Comparison of ENCODE assay signal across 11 mouse cellular contexts in the genomic region with DNA sequence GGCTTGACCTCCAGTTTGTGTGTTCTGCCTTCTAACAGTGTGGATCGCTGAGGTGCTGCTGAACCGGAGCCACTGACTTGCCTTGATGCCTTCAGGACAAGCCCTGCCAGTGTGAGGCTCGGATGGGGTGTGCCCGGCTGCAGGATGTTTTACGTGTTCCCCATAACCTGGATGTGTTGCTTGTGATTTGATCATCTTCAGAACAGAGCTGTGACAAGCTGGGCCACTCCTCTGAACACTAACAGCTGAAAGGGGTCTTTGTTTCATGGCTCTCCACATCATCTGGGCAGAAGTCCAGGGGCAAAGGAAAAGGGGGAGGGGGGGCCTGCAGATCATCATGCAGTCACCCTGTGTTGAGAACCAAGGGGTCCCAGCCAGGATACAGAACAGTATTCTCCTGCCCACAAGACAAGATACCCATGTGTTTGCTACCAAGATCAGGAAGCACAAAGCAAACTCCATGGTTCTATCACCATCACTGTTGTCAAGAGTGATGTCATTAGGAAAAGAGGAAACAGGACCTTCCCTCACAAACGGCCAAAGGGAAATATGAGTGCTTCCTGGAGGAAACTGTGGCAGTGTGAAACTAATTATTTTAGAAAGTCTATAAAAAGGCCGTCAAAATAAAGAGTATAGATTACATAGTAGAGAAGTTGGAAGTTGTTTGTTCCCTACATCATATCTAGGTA. TPM values are rescaled to one million over a fixed set of nuclear protein-coding genes. Genes with fewer than 3 reads are reported as not detected.
DNase-seq lines count a peak whose midpoint lies in the region; ATAC-seq and TF ChIP-seq lines count a peak whose summit lies in the region.
"Had no signal": no experiment of that assay in that cellular context is flagged by ENCODE, and none has a peak within 500 bp of the region (broad histone marks: within the 10 kb centered on the region; RNA-seq: fewer than 3 reads in every experiment).

No protein-coding gene starts in this region.

- DNase-seq in forelimb bud, embryonic 11.5 days (ENCODE audit: low read depth, low spot score) = peak; percentile 26
- peak; percentile 22 for DNase-seq in midbrain, embryonic 14.5 days
- DNase-seq in spleen, postnatal 4 days (ENCODE audit: low spot score in 2 of 2) = no peak
- no peak for DNase-seq in urinary bladder, postnatal 36 days (ENCODE audit: low spot score in 2 of 2)
- no peak for DNase-seq in thymus, postnatal 0 days (ENCODE audit: low spot score)
- DNase-seq: liver, embryonic 13.5 days; spleen, adult 18-20 months had no signal

- no peak overlapping the region for H3K4me2 ChIP-seq in intestine, embryonic 16.5 days (ENCODE audit: low read depth, low read length)
- no peak overlapping the region for H3K4me2 ChIP-seq in intestine, postnatal 0 days (replicated peaks; ENCODE audit: low read depth)
- H3K4me2 ChIP-seq in midbrain, embryonic 14.5 days (ENCODE audit: low read length) = no peak overlapping the region
- H3K4me2 ChIP-seq: liver, embryonic 13.5 days had no signal

- no peak overlapping the region for H3K4me3 ChIP-seq in intestine, embryonic 16.5 days (ENCODE audit: low read length)
- H3K4me3 ChIP-seq in intestine, postnatal 0 days (ENCODE audit: low read depth, low read length) = no peak overlapping the region
- H3K4me3 ChIP-seq in midbrain, embryonic 14.5 days (replicated peaks; ENCODE audit: low read depth, low read length) = no peak overlapping the region
- H3K4me3 ChIP-seq: erythroblast, embryonic 14.5 days; liver, embryonic 13.5 days had no signal

- H3K9me3 ChIP-seq in intestine, embryonic 16.5 days (ENCODE audit: control insufficient read depth, low read length) = no peaks in the 10 kb centered on the region
- H3K9me3 ChIP-seq in intestine, postnatal 0 days (ENCODE audit: control insufficient read depth) = no peaks in the 10 kb centered on the region
- no peaks in the 10 kb centered on the region for H3K9me3 ChIP-seq in midbrain, embryonic 14.5 days (ENCODE audit: control insufficient read depth, low read length)
- H3K9me3 ChIP-seq: liver, embryonic 13.5 days had no signal

- WGBS in intestine, embryonic 16.5 days = 61% methylated on average over 7 of the region's 7 CpGs
- 71% methylated on average over 7 of the region's 7 CpGs for WGBS in intestine, postnatal 0 days
- 81% methylated on average over 7 of the region's 7 CpGs for WGBS in midbrain, embryonic 14.5 days

- H3K9ac ChIP-seq in intestine, embryonic 16.5 days (ENCODE audit: low read depth, low read length) = no peak overlapping the region
- no peak overlapping the region for H3K9ac ChIP-seq in intestine, postnatal 0 days (ENCODE audit: low read depth, low read length)
- no peak overlapping the region for H3K9ac ChIP-seq in midbrain, embryonic 14.5 days (replicated peaks; ENCODE audit: low read length)
- H3K9ac ChIP-seq: liver, embryonic 13.5 days had no signal

- H3K27me3 ChIP-seq in intestine, embryonic 16.5 days (replicated peaks; ENCODE audit: control insufficient read depth, insufficient read depth, low read length) = no peaks in the 10 kb centered on the region
- no peaks in the 10 kb centered on the region for H3K27me3 ChIP-seq in intestine, postnatal 0 days (replicated peaks; ENCODE audit: control insufficient read depth, insufficient read depth, low read length)
- H3K27me3 ChIP-seq in midbrain, embryonic 14.5 days (ENCODE audit: control insufficient read depth, insufficient read depth, low read length) = no peaks in the 10 kb centered on the region
- H3K27me3 ChIP-seq: liver, embryonic 13.5 days had no signal

- TF ChIP-seq CTCF in intestine, postnatal 0 days (IDR thresholded peaks at IDR 0.05; ENCODE audit: low read depth) = no peak

- ATAC-seq in intestine, embryonic 16.5 days = 0 out of 2 replicates have a peak, but pooled peaks have one; percentile 31
- ATAC-seq in intestine, postnatal 0 days = no peak
- ATAC-seq in common myeloid progenitor, adult 5-6 weeks (replicated peaks; ENCODE audit: low read depth, poor library complexity, severe bottlenecking) = peak; percentile 58; the same call in 1 of the 2 replicates
- ATAC-seq in midbrain, embryonic 14.5 days (ENCODE audit: low FRiP score, low TSS enrichment) = peak; percentile 46; the same call in 1 of the 2 replicates

- H3K27ac ChIP-seq in intestine, embryonic 16.5 days (ENCODE audit: low read length) = no peak overlapping the region
- no peak overlapping the region for H3K27ac ChIP-seq in intestine, postnatal 0 days (ENCODE audit: low read depth, low read length)
- no peak overlapping the region for H3K27ac ChIP-seq in midbrain, embryonic 14.5 days (replicated peaks; ENCODE audit: low read depth, low read length)
- H3K27ac ChIP-seq: liver, embryonic 13.5 days had no signal

- H3K36me3 ChIP-seq in intestine, embryonic 16.5 days (ENCODE audit: control insufficient read depth, insufficient read depth, low read length) = no peaks in the 10 kb centered on the region
- H3K36me3 ChIP-seq in intestine, postnatal 0 days (ENCODE audit: control insufficient read depth, insufficient read depth) = no peaks in the 10 kb centered on the region
- no peaks in the 10 kb centered on the region for H3K36me3 ChIP-seq in midbrain, embryonic 14.5 days (ENCODE audit: control insufficient read depth, insufficient read depth, low read length)
- H3K36me3 ChIP-seq: liver, embryonic 13.5 days had no signal

- no peaks in the 10 kb centered on the region for H3K4me1 ChIP-seq in intestine, embryonic 16.5 days (ENCODE audit: control insufficient read depth, insufficient read depth, low read length)
- H3K4me1 ChIP-seq in intestine, postnatal 0 days (replicated peaks; ENCODE audit: control insufficient read depth, insufficient read depth, low read length) = no peaks in the 10 kb centered on the region
- H3K4me1 ChIP-seq in midbrain, embryonic 14.5 days (ENCODE audit: control insufficient read depth, insufficient read depth, low read length) = no peaks in the 10 kb centered on the region
- H3K4me1 ChIP-seq: liver, embryonic 13.5 days had no signal

RNA-seq across cellular contexts. Expression of a gene that starts 25.9 kb away (rescaled TPM):
- 0.11 TPM in 1 of 2 replicates, not detected in the other for polyA plus RNA-seq in intestine, embryonic 16.5 days (2015; fragmentation: Nextera tagmentation; extraction: Ambion mirVana)
- 0.07 and 0.09 TPM in 2 replicates for polyA plus RNA-seq in intestine, postnatal 0 days (2015; fragmentation: Nextera tagmentation; extraction: Ambion mirVana)
- total RNA-seq in common myeloid progenitor, adult 5-6 weeks (2017) = not detected in 2 replicates
- 0.11 TPM in 1 of 2 replicates, not detected in the other for polyA plus RNA-seq in midbrain, embryonic 14.5 days (2014; fragmentation: Nextera tagmentation; extraction: Ambion mirVana)
- 0.08 TPM in 1 of 2 replicates, not detected in the other for polyA plus RNA-seq in thymus, postnatal 0 days (2015; fragmentation: Nextera tagmentation; extraction: Ambion mirVana)
- polyA plus RNA-seq: erythroblast, embryonic 14.5 days had no signal

Comparison
In these comparisons a context has a peak if more than half of its experiments do, and no peak if none do; other contexts are left out.
1. DNase-seq: peak in forelimb bud, embryonic 11.5 days (single experiment) and midbrain, embryonic 14.5 days (single experiment); none in spleen, postnatal 4 days (0 of 2), urinary bladder, postnatal 36 days (0 of 2) and thymus, postnatal 0 days (single experiment).